Mouse (Mus musculus): ENCODE results near the gene Il21r.

Il21r gene

DNA sequence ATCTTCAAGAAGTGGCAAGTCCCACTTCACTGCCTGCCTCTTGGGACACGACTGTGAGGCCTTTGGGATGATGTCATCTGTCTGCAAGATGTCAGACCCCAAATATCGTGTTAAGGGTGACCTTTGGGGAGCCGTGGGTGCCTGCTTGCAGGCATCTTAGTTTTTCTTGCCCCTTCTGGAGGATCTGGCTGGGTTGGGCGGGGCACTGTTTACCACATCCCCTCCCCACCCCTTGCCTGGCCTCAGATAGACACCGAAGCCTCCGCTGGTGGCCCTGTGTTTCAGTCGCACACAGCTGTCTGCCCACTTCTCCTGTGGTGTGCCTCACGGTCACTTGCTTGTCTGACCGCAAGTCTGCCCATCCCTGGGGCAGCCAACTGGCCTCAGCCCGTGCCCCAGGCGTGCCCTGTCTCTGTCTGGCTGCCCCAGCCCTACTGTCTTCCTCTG, at the start of gene Il21r:
TSS of gene Il21r (plus strand) at position 245 of the 447 bp plus-strand sequence.
- no peak for DNase-seq

DNA sequence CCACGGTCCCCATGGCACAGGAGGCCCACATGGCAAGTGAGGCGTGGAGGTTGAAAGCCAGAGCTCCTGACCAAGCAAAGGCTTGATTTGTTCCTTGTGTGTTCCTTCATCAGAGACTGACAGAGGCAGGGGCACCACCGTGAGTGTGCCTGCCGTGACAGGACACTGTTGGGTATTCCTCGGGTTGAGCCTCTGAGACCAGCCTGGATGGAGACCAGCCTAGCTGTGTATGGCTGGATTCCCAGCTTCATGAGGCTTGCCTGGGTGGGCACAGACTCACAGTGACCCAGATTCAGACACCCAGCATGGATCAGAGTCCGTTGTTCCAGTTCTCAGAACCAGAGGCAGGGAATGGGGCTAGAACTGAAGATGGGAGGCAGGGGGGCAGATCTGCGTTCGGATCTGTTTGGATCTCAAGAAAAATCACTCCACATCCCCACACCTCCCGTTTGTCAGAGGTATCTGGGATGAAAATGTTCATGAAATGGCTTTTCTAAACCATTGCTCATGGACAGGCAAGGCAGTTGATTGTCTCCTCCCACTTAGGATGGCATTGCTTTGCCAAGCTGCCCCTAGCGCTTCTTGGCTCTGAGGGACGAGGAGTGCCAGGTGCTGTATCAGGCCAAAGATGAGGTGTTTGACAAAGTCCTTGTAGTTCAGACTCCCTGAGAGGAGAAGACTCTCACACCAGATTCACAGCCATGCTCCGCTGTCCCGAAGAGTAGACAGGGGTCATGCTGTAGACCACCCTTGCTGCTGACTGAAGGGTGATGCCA, 49.4 kb upstream of the Il21r start:
- no peak for DNase-seq

DNA sequence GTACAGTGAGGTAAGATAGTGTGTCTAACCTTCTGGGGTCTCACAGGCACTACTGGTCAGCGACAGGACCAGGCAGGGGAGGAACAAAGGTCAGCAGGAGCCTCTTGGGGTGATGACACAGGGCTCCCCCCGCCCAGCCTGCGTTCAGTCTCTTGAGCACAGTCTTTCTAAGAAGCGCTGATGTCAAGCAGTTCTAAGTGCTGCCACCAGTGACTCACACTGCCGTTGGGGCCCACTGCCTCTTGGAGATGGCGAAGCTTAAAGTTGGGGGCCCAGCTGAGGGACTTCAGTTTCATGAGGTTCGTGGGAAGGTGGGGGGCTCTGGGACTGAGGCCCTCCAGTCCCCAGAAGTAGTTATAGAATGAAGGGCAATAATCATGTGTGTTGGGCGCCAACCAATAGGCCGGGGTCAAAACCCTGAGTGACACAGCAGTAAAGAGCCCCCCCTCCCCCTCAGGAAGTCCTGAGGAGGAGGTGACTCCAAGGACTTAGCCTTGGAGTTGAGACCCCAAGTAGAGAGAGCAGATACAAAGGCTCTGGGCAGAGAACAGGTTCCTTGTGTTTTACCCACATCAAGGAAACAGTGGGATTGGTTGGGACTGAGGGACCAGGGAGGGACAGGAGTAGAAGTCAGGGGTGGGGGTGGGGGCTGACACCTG, 48.6 kb upstream of the Il21r start:
- no peak for DNase-seq

DNA sequence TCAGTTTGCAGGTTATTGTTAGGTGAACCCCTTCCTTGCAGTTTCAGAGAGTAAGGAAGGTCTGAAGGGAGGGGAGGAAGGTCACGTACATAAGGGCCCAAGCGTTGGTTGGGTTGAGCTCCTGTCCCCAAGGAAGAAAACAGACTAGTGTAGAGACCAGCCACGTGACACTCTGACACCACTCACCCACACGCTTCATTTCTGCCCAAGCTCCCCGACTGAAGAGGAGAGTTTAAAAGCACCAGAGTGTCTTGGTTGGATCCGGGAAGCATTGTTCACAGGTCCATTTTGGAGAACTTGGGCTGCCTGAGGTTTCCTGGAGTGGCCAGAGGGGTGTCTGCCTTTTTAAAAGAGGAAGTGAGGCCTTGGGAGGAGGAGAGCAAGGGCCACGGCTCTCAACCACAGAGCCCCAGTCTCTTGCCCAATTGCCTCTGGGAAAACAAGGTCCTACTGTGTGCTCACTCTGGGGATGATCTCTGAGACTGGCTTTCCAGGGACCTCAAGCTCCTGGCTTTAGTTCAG, 47.8 kb upstream of the Il21r start:
- no peak for DNase-seq

DNA sequence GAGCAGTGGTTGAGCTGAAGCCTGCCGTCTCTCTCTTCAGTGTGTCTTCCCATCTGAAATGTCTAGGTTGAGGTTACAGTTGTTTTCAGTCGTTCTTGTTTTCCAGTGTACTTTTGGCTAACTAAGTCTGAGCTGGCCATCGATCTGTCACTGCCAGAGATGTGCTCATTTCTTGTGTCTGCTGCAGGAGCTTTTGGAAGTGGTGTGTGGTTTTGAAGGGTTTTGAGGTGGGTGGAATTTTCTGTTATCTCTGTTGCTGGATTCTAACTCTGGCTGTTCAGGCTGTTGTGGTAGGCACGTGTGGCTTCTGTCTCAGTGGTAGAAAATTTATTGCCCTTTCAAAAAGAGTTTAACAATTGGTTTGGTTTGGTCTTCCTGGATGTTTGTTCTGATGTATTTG, 47.1 kb upstream of the Il21r start:
- DNase-seq: no peak

DNA sequence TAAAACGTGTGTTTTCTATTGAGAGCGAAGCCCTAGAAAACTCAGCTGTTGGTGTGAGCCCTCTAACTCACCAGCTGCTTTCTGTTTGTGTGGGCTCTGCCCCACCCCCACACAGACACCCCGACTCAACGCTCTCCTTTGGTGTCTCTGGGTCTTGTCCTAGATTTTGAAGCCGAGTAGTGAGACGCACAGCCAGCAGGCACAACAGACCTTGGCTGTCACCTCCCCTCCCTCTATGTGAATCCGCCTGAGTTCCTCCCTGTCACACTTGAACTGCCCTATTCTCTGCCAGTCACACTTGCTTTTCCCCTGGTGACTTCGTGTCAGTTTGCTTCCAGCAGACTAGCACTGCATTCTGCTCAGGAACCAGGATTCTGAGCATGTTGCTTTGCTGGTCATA, 46.4 kb upstream of the Il21r start:
- no peak for DNase-seq

DNA sequence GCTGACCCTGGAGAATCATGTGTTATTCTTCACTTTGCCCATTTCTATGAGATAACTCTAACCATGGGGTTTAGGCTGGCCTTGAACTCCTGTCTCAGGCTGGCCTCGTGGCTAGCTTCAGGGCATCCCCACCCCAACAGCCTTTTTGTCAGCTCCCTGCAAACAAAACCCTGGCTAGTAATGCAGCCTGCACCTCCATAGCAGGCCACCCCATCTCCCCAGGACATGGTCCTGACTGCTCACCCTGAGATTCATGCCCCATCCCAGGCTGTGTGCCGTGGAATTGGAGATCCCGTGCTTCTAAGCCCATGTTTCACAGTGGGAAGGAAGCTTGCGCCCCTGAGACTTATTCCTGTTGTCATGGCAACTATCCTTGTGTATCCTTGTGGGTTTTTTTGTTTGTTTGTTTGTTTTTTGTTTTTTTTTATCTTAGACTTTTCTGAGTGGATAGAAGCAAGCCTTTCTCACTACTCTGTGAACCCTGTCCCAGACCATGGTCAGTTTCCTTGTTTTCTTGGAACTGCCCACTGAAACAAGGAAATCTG, 44.8 kb upstream of the Il21r start:
- no peak for DNase-seq

DNA sequence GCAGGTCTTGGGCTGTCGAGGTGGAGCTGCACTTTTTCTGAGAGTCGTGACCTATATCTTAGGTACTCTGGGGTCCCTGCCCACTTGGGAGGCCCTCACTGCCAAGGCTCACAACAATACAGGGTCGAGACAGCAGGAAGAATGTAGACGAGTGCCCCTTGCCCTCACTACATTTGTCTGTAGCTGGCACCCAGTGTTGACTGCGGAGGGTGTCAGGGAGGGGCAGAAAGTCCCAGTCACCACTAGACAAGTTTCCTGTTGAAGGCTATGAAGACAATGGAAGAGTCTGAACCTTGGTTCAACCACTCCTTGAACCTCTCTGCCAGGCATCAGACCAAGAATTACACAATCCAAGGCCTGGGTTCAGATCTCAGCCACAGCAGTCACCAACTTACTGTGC, 44.2 kb upstream of the Il21r start:
- DNase-seq: no peak

DNA sequence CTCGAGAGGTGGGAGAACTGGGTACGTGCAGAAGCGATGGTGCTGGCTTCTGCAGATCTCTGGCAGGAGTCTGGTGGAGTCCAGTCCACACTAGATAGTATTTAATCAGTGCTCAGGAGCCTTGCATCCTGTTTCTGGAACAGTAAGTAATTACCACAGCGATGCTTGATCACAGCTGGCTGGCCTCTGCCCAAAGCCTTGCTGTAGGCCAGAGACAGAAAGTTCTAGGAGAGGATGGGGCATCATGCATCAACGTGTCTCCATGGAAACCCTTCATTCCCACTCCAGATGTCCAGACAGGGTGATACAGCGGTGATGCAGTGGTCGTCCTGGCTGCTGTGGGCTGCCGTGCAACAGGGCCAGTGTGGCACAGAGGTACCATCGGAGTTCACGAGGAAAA, 43.7 kb upstream of the Il21r start:
- DNase-seq: no peak

DNA sequence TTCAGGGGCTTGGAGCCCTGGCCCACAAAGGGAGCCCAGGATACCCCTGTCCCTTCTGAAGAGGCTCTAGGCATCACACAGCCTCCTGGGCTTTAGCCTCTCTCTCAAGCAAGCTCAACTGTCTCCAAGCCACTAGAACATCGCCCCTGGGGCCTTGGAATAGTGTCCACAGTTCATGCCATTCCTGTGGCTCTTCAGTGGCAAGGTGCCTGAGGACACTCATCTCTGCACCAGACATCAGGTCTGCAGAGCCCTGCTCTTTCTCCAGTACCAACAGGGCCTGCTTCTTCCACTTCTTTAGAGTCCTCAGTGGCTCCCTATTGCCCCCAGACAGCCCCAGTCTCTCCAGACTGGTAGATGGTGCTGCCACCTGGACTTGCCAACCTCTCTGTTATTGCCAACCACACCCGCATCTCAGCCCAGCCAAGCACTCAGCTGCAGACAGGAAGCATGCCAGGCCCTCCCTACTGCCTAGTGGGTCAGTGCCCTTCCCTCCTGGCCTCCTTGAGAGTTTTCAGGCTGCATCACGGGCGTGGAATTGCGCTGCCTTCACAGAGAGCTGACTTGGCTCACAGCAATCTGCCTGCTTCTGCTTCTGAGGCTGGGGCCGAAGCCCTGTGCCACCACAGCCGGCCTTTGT, 43.0 kb upstream of the Il21r start:
- no peak for DNase-seq

DNA sequence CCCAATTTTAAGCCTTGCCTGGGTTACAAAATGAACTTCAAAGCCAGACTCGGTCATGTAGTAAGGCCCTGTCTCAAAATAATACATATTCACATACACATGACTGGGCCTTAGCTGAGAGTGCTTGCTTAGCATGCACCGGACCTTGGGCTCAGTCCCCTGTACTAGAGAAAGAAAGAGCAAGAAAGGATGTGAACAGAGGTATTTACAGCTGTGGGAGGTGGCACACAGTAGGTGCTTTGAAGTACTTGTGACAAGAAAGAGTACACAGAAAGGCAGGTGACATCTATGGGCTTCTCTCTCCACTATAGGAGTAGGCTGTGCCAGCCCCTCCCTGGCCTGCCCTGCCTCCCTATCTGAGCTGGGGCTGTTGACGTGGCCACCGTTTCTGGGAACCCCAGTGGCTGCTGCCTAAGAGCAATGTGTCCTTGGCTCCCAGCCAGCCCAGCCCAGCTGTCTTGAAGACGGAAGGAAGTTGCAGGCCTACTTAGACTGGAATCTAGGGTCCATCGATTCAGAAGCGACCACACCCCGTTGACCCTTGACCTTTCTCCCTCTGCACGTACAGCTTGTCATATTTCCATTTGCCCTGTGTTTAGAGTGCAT, 42.0 kb upstream of the Il21r start:
- DNase-seq: peak; percentile 85

DNA sequence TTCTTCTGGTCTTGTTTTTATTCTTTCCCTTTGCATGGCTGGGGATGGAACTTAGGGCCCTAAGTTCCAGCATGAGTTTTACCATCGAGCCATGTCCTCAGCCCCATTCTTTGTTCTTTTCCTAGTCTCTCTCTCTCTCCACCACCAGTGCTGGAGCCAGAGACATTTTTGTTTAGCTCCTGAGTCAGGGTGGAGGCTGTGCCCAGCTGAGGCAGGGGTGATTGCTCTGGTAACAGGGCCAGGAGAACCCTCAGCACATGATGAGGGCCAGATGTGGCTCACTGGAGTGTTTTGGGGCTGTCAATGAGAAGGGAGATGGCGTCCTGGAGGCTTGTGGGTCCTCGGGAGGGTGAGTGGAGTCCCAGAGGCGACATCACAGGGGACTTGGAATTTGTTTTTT, 40.8 kb upstream of the Il21r start:
- no peak for DNase-seq

DNA sequence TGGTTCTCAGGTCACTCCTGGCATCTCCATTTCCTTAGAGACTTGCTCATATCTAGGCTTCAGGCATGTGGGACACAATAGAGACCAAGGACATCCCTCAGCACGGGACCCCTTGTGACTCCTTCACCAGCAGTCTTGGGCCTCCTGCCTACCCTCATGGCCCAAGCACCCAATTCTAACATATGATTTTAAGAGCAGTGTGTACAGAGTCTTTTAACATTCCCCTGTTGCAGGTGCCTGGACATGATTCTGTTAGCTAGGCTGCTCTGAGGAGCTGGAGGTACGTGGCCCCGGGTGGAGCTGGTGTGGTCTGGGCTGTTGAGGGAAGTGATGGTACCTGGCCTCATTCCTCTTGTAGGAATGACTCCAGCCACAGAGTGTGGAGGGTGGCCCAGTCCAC, 40.1 kb upstream of the Il21r start:
- DNase-seq: no peak

DNA sequence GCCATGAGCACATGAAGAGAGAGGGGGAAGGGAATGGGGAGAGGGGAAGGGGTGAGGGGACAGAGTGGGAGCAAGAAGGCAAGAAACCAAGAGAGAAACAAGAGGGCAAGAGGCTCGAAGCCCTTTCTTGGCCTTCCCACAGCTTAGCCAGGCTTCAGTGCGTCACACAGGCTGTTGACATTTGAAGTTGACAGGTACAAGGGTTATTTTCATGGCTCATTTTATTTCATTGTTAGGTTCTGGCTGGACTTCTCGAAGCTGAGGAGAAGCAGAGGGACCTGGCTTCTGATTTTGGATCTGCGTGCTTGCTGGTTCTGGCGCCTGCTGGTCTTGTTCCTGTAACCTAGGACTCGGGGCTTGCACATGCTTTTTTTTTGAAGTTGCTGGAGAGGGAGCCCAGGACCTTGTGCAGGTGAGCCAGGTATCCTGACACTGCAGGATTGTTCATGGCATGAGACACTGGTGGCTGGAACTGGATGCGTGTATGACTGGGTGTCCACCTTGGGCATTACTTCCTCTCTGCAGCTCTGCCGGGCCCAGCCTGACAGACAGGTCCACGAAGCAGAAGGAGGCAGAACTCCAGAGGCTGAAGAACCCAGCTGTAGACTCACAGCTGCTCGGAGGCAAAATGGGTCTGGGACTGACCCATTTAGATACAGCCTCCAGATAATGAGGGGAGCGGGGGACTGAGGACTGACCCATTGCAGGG, 38.8 kb upstream of the Il21r start:
- no peak for DNase-seq

DNA sequence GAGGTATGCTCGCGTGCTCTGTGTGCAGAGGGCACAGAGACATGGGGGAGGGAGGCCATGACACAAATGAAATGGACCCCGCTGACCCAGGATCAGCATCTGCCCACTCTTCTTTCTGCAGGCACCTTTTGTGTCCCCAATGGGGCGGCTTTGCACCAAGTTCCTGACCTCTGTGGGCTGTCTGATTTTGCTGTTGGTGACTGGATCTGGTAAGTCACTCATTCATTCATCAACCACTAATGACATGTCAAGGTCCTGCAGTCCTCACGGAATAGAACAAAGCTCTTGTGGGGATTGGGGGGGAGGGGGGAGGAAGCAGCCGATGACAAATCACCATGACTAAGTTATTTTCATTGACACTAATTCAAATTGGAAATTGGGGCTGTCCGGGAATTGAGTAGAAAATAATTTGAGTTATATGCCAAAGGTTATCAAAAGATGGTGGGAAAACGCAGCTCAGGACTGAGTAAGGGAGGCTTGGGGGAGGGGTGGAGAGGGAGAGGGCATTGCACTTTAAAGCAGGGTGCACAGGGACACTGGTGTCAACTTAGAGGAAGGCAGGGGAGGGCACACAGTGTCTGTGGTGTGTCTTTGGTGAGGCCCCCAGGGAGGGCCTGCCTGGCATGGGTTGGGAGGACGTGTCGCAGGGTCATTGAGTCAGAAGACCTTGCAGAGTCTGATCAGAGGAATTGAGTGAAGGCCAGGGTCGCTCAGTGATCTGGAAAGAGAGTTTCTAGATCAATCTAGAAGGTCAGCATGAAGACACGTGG, 37.5 kb upstream of the Il21r start:
- no peak for DNase-seq

DNA sequence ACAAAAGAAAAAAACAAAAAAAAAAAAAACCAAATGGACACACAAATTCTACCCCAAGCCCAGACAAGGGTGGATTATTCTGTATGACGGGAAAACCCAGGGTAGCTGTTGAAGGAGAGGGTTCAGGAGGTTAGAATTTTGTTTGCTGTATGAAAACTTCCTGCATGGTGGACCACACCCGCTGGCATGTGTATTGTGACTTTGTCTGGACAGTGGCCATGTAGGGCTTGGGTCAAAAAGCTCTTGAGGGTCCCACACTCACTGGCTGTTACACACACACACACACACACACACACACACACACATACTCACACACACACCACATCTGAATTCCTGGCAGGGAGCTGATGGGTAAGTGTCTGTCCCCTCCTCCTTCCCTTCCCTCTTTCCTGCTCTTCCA, 36.8 kb upstream of the Il21r start:
- DNase-seq: no peak

DNA sequence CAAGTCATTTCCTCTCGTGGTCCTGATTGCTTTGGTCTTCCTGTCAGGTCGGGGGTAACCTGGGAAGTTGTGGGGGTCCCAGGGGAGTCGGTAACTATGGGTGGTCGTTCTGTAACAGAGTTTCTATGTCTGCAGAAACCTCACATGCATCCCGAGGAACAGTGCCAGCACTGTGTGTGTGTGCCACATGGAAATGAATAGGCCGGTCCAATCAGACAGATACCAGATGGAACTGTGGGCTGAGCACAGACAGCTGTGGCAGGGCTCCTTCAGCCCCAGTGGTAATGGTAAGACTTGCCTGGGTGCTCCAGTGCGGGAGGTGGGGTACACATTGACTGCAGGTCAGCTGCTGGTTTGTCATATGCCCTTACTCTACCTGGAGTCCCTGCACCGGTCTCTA, 34.3 kb upstream of the Il21r start:
- DNase-seq: no peak

DNA sequence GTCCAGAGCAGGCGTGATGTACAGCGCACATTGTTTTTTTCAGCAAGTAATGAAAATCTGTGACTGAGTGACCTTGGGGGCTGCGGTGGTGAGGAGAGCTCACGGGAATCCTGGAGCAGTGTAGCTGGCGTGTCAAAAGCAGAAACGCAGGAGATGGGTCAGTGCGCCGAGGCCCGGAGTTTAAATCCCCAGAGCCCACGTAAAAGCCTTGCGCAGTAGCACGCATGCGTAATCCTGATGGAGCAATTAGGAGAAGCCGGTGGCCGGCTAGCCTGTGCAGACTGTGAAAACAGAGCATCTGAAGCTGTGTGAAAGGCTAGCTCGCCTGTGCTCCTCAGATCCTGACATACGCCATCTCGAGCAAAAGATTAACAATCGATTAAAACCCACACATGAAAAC, 31.3 kb upstream of the Il21r start:
- no peak for DNase-seq

DNA sequence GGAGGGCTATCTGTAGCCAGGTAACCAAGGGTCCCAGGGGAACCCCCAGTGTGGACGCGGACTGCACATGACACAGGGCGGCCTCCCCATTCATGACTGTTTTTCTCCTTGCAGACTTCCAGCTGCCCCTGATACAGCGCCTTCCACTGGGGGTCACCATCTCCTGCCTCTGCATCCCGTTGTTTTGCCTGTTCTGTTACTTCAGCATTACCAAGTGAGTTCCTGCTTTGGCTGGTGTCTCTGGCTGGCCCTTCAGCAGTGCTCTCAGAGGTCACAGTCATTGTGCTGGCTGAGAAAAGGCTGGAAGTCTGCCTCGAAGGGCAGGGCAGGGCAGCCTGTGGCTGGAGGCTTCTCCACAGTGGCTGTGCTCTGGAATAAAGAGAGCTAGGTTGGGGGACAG, 30.5 kb upstream of the Il21r start:
- no peak for DNase-seq

DNA sequence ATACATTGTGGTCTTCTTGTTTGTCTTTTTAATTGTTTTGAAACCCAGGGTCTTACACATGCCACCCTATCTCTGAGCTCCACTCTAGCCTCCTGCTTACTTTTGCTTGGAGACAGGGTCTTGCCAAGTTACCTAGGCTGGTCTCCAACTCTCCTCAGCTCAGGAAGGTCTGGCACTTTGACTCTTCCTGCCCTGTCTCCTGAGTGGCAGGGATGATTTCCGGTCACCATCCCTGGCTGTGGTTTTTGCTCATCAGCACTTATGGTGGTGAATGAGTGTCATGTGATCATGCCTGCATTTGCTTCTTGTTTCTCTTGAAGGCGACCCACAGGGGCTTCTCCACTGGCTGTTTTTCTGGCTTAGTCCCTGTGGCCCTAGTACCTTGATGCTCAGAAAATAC, 29.4 kb upstream of the Il21r start:
- no peak for DNase-seq

DNA sequence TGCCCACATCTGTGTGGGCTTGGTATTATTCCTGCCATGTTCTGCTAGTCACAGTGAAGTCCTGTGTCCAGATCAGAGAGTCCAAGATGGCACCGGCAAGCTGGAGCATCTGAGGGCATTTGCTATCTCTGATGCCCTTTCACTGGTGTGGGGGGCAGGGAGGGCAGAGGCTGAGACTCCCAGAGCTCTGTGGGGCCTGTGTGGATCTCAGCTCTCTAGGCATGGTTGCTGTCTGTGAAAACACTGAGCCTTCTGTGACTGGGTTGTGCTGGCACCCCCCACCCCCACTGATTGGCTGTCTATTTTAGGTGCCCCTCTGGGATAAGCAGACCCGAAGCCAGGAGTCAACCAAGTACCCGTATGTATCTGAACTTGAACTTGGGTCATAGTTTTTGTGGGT, 28.4 kb upstream of the Il21r start:
- no peak for DNase-seq

Data from kidney, adult 9 months (tissue).